Mouse (Mus musculus): Measurements from ENCODE around the gene Jak1. TPM values are rescaled to one million over a fixed set of nuclear protein-coding genes. Genes with fewer than 3 reads are reported as not detected.

Gene Jak1
- total RNA-seq, 2 experiments from 2014 or later: 122 to 126 TPM

GRCm38 (mm10) chr4:101165776-101166175 is 99.3 kb downstream of the Jak1 start:
- DNase-seq (ENCODE audit: low spot score in 2 of 2): no peak
- intact Hi-C loops (cut with DNase I): loop anchor here (5.0 kb wide), 2 partner anchors 102 to 202 kb away; partner anchors contain the start of gene Jak1

GRCm38 (mm10) chr4:101164673-101165072 is 100.4 kb downstream of the Jak1 start:
- DNase-seq (ENCODE audit: low spot score in 2 of 2): no peak
- intact Hi-C loops (cut with DNase I): loop anchor here (5.0 kb wide), 2 partner anchors 103 to 203 kb away; partner anchors contain the start of gene Jak1

GRCm38 (mm10) chr4:101164189-101164588 is 100.9 kb downstream of the Jak1 start:
- no peak for DNase-seq (ENCODE audit: low spot score in 2 of 2)
- intact Hi-C loops (cut with DNase I): no loop called here

GRCm38 (mm10) chr4:101160821-101161220 is 104.3 kb downstream of the Jak1 start:
- intact Hi-C loops (cut with DNase I): no loop called here

GRCm38 (mm10) chr4:101159191-101159764 is 105.8 kb downstream of the Jak1 start:
- intact Hi-C loops (cut with DNase I): no loop called here
- no peak for DNase-seq (ENCODE audit: low spot score in 2 of 2)

More at GRCm38 (mm10) chr4:101160821-101161220, 104.3 kb downstream of the Jak1 start:
- no peak for DNase-seq (ENCODE audit: low spot score in 2 of 2)

GRCm38 (mm10) chr4:101158282-101158681 is 106.8 kb downstream of the Jak1 start:
- peak; percentile 49 to 50 for DNase-seq (ENCODE audit: low spot score in 2 of 2)
- intact Hi-C loops (cut with DNase I): no loop called here

- intact Hi-C loops (cut with DNase I): no loop called here
- no peak for DNase-seq (ENCODE audit: low spot score in 2 of 2)
Observed at GRCm38 (mm10) chr4:101157476-101157875, 107.6 kb downstream of the Jak1 start.

- intact Hi-C loops (cut with DNase I): no loop called here
- DNase-seq (ENCODE audit: low spot score in 2 of 2): no peak
Observed at GRCm38 (mm10) chr4:101155541-101155940, 109.5 kb downstream of the Jak1 start.

GRCm38 (mm10) chr4:101146891-101147655 is 118.0 kb downstream of the Jak1 start:
- DNase-seq (ENCODE audit: low spot score in 2 of 2): no peak

GRCm38 (mm10) chr4:101146047-101146745 is 118.9 kb downstream of the Jak1 start:
- intact Hi-C loops (cut with DNase I): loop anchor here (2.0 to 10.0 kb wide), 4 partner anchors 147 to 557 kb away; partner anchors contain the start of gene Cachd1
- DNase-seq (ENCODE audit: low spot score in 2 of 2): peak; percentile 64 to 75

More at GRCm38 (mm10) chr4:101146891-101147655, 118.0 kb downstream of the Jak1 start:
- intact Hi-C loops (cut with DNase I): loop anchor here (2.0 to 10.0 kb wide), 4 partner anchors 148 to 558 kb away; partner anchors contain the start of gene Cachd1

- no peak for DNase-seq (ENCODE audit: low spot score in 2 of 2)
- intact Hi-C loops (cut with DNase I): loop anchor here (5.0 to 10.0 kb wide), 2 partner anchors 367 to 420 kb away; partner anchors contain the start of gene Cachd1
Observed at GRCm38 (mm10) chr4:101144790-101145189, 120.3 kb downstream of the Jak1 start.

GRCm38 (mm10) chr4:101144361-101144760 is 120.7 kb downstream of the Jak1 start:
- intact Hi-C loops (cut with DNase I): loop anchor here (10.0 kb wide), 1 partner anchor 420 kb away; no protein-coding TSS in a partner anchor

GRCm38 (mm10) chr4:101143901-101144300 is 121.2 kb downstream of the Jak1 start:
- no peak for DNase-seq (ENCODE audit: low spot score in 2 of 2)
- intact Hi-C loops (cut with DNase I): loop anchor here (10.0 kb wide), 1 partner anchor 419 kb away; no protein-coding TSS in a partner anchor

More at GRCm38 (mm10) chr4:101144361-101144760, 120.7 kb downstream of the Jak1 start:
- no peak for DNase-seq (ENCODE audit: low spot score in 2 of 2)

GRCm38 (mm10) chr4:101141768-101142167 is 123.3 kb downstream of the Jak1 start:
- intact Hi-C loops (cut with DNase I): loop anchor here (10.0 kb wide), 1 partner anchor 417 kb away; no protein-coding TSS in a partner anchor
- no peak for DNase-seq (ENCODE audit: low spot score in 2 of 2)

GRCm38 (mm10) chr4:101137975-101138374 is 127.1 kb downstream of the Jak1 start:
- DNase-seq (ENCODE audit: low spot score in 2 of 2): no peak
- intact Hi-C loops (cut with DNase I): no loop called here

- intact Hi-C loops (cut with DNase I): no loop called here
- no peak for DNase-seq (ENCODE audit: low spot score in 2 of 2)
Observed at GRCm38 (mm10) chr4:101135909-101136308, 129.2 kb downstream of the Jak1 start.

GRCm38 (mm10) chr4:101135013-101135412 is 130.1 kb downstream of the Jak1 start:
- DNase-seq (ENCODE audit: low spot score in 2 of 2): no peak
- intact Hi-C loops (cut with DNase I): no loop called here

- intact Hi-C loops (cut with DNase I): no loop called here
- DNase-seq (ENCODE audit: low spot score in 2 of 2): no peak
Observed at GRCm38 (mm10) chr4:101121002-101121401, 144.1 kb downstream of the Jak1 start.

- no peak for DNase-seq (ENCODE audit: low spot score in 2 of 2)
- intact Hi-C loops (cut with DNase I): no loop called here
Observed at GRCm38 (mm10) chr4:101107122-101107521, 158.0 kb downstream of the Jak1 start.

Data from left cerebral cortex, postnatal 36 days (tissue).